Mouse (Mus musculus) testis, adult 2 months (tissue): ENCODE data around the gene Pradc1. TPM values are rescaled to one million over a fixed set of nuclear protein-coding genes. Genes with fewer than 3 reads are reported as not detected.

Experiments
- H3K27ac ChIP-seq: fragments of 200-500 bp; 2 replicates; pipeline ENCODE4 v1.5.1; 2012; ENCODE audit warnings: low read depth, low read length; ENCODE audit not compliant: control insufficient read depth, insufficient read depth
- H3K27me3 ChIP-seq: fragments of 200-500 bp; 2 replicates; pipeline ENCODE4 v1.6.1; 2012; ENCODE audit warnings: mild to moderate bottlenecking, low read length, moderate library complexity; ENCODE audit not compliant: control insufficient read depth, insufficient read depth
- H3K36me3 ChIP-seq: fragments of 200-500 bp; 2 replicates; pipeline ENCODE4 v1.6.1; 2012; ENCODE audit warnings: mild to moderate bottlenecking, low read length; ENCODE audit not compliant: control insufficient read depth, insufficient read depth
- H3K4me1 ChIP-seq: fragments of 200-500 bp; 2 replicates; pipeline ENCODE4 v1.6.1; 2012; ENCODE audit warnings: low read length; ENCODE audit not compliant: control insufficient read depth, insufficient read depth
- H3K4me3 ChIP-seq: fragments of 200-500 bp; 2 replicates; pipeline ENCODE4 v1.5.1; 2012; ENCODE audit warnings: low read depth, mild to moderate bottlenecking, low read length, moderate library complexity, mixed read lengths; ENCODE audit not compliant: control insufficient read depth
- CTCF ChIP-seq: fragments of 200-500 bp; IDR thresholded peaks from 2 replicates; pipeline ENCODE4 v1.5.1; 2012; ENCODE audit warnings: low read depth, mild to moderate bottlenecking, inconsistent platforms, low read length, moderate library complexity; ENCODE audit not compliant: control insufficient read depth, insufficient read depth, insufficient replicate concordance
- POLR2A ChIP-seq: fragments of 200-500 bp; IDR thresholded peaks from 2 replicates; pipeline ENCODE4 v1.6.1; 2012; ENCODE audit warnings: low read depth, mild to moderate bottlenecking, inconsistent platforms, low read length, moderate library complexity; ENCODE audit not compliant: control insufficient read depth
- polyA plus RNA-seq: library from polyadenylated mRNA; depleted of rRNA; stranded (reverse); fragments of >200 nt; gene quantifications from 2 replicates; pipeline ENCODE4 v1.2.3, GENCODE M21; 2012; rRNA removed

The Pradc1 gene
- polyA plus RNA-seq, 1 experiment, result 20.7 TPM

GRCm38 (mm10) chr6:85409003-85409402 lies 42.8 kb downstream of the Pradc1 start:
- Histone ChIP-seq H3K4me1 (peaks cover 12% of the 10 kb centered on the region), H3K27ac (no peak overlapping the region), H3K36me3 (no peaks in the 10 kb centered on the region), H3K27me3 (no peaks in the 10 kb centered on the region), H3K4me3 (no peak overlapping the region)
- TF ChIP-seq POLR2A (no peak), CTCF (no peak)

DNA sequence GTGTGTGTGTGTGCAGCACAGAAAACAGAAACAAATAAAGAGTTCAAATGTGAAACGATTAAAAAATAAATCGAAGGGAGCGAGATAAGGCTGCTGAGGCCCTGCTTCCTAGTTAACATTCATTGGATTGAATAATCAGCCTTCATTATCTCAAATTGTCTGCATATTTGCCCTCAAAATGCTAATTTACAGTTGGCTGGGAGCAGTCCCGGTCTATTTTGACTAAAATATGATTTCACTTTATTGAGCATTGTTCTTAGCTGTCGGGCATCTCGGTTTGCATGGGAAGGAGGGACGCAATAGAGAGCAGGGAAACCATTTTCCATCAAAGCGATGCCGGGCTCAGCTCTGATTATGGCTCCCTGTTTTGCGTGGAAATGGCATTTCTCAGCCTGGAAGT lies 48.7 kb downstream of the Pradc1 start:
- Histone ChIP-seq H3K4me1 (peaks cover 3% of the 10 kb centered on the region), H3K36me3 (no peaks in the 10 kb centered on the region), H3K4me3 (no peak overlapping the region), H3K27ac (no peak overlapping the region), H3K27me3 (no peaks in the 10 kb centered on the region)
- TF ChIP-seq POLR2A (no peak), CTCF (no peak)

DNA sequence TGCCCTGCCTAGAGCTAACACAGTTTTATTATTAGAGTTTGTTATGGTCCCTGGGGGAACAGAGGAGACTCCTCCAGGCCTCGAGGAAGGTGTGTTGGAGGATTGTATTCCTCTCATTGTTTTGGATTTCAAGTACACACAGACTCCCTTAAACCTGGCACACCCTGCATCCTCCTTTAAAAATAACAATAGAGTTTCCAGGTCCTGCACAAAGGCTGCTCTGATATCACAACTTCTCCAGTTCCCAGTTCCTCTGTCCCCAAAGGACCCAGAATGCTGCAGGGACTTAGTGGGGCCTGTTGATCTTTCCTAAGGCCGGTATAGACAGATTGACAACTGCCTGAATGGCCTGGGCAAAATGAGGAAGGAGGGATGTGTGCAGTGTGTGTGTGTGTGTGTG lies 49.2 kb downstream of the Pradc1 start:
- no peak for TF ChIP-seq POLR2A
- no peak for TF ChIP-seq CTCF
- Histone ChIP-seq H3K4me3 (no peak overlapping the region), H3K27me3 (no peaks in the 10 kb centered on the region), H3K36me3 (no peaks in the 10 kb centered on the region), H3K4me1 (peaks cover 3% of the 10 kb centered on the region), H3K27ac (no peak overlapping the region)

GRCm38 (mm10) chr6:85399715-85400114 lies 52.1 kb downstream of the Pradc1 start:
- Histone ChIP-seq H3K4me3 (no peak overlapping the region), H3K4me1 (peaks cover 3% of the 10 kb centered on the region), H3K27me3 (no peaks in the 10 kb centered on the region), H3K27ac (no peak overlapping the region), H3K36me3 (no peaks in the 10 kb centered on the region)
- TF ChIP-seq POLR2A, result no peak
- TF ChIP-seq CTCF, result no peak

DNA sequence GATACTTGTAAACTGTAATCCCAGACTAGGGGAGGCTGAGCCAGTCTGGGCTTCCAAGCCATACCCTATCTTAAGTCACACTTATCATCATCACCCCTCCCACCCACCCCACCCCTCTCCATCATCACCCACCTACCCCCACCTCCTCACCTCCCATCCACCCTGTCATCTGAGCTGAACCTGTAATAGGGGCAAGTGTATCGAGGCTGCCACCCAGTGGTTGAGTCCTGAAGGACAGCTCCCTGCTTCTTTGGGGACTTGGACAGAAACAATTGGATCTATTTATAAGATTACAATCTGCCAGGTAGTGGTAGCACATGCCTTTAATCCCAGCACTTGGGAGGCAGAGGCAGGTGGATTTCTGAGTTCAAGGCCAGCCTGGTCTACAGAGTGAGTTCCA lies 54.6 kb downstream of the Pradc1 start:
- Histone ChIP-seq H3K4me3 (no peak overlapping the region), H3K36me3 (no peaks in the 10 kb centered on the region), H3K4me1 (peaks cover 6% of the 10 kb centered on the region), H3K27ac (no peak overlapping the region), H3K27me3 (no peaks in the 10 kb centered on the region)
- TF ChIP-seq POLR2A (no peak), CTCF (peak; percentile 61; the same call in 1 of the 2 replicates)

Other genes with a start within 250 kb of the Pradc1 start
- 0.80 and 1.1 TPM in 2 replicates for gene Sfxn5, start 118.5 kb downstream of the Pradc1 start, polyA plus RNA-seq
- 160 and 184 TPM in 2 replicates for gene Rab11fip5, start 77.3 kb downstream of the Pradc1 start, polyA plus RNA-seq
- gene Noto, start 28.1 kb downstream of the Pradc1 start, polyA plus RNA-seq, result not detected in 2 replicates
- 10.2 TPM in 2 replicates for gene Smyd5, start 20.0 kb downstream of the Pradc1 start, polyA plus RNA-seq
- 496 and 501 TPM in 2 replicates for gene Cct7, start 456 bp downstream of the Pradc1 start, polyA plus RNA-seq
- gene Fbxo41, start 51.0 kb upstream of the Pradc1 start, polyA plus RNA-seq, result 0.37 and 0.52 TPM in 2 replicates
- 1.8 and 2.0 TPM in 2 replicates for gene Egr4, start 61.6 kb upstream of the Pradc1 start, polyA plus RNA-seq
- 11.6 and 13.5 TPM in 2 replicates for gene Alms1, start 135.6 kb upstream of the Pradc1 start, polyA plus RNA-seq